ENCODE assay signal across 14 mouse cellular contexts in genomic region chr4:118569320-118569719, GRCm38 (mm10). TPM values are rescaled to one million over a fixed set of nuclear protein-coding genes. Genes with fewer than 3 reads are reported as not detected.
DNase-seq lines count a peak whose midpoint lies in the region; ATAC-seq and TF ChIP-seq lines count a peak whose summit lies in the region.
"Had no signal": no experiment of that assay in that cellular context is flagged by ENCODE, and none has a peak within 500 bp of the region (broad histone marks: within the 10 kb centered on the region; RNA-seq: fewer than 3 reads in every experiment).

No protein-coding gene starts in this region.

- H3K4me2 ChIP-seq in hindbrain, embryonic 16.5 days (ENCODE audit: low read length), result no peak overlapping the region
- peak overlapping the region; percentile 16 for H3K4me2 ChIP-seq in intestine, embryonic 16.5 days (ENCODE audit: low read depth, low read length)
- H3K4me2 ChIP-seq in liver, postnatal 0 days (ENCODE audit: low read depth, low read length), result peak overlapping the region; percentile 44; the same call in 1 of the 2 replicates
- H3K4me2 ChIP-seq: neural tube, embryonic 13.5 days had no signal

- H3K27ac ChIP-seq in hindbrain, embryonic 10.5 days, result peak overlapping the region; percentile 45; the same call in 1 of the 2 replicates
- no peak overlapping the region for H3K27ac ChIP-seq in hindbrain, embryonic 16.5 days (ENCODE audit: low read depth, low read length)
- no peak overlapping the region for H3K27ac ChIP-seq in intestine, embryonic 16.5 days (ENCODE audit: low read length)
- no peak overlapping the region for H3K27ac ChIP-seq in liver, postnatal 0 days (ENCODE audit: low read depth)
- H3K27ac ChIP-seq: embryonic facial prominence, embryonic 10.5 days; neural tube, embryonic 13.5 days had no signal

- no peaks in the 10 kb centered on the region for H3K36me3 ChIP-seq in hindbrain, embryonic 10.5 days
- H3K36me3 ChIP-seq in hindbrain, embryonic 16.5 days (ENCODE audit: control insufficient read depth, insufficient read depth, low read length), result no peaks in the 10 kb centered on the region
- no peaks in the 10 kb centered on the region for H3K36me3 ChIP-seq in intestine, embryonic 16.5 days (ENCODE audit: control insufficient read depth, insufficient read depth, low read length)
- no peaks in the 10 kb centered on the region for H3K36me3 ChIP-seq in liver, postnatal 0 days (replicated peaks; ENCODE audit: insufficient read depth, low read length)
- H3K36me3 ChIP-seq: embryonic facial prominence, embryonic 10.5 days; neural tube, embryonic 13.5 days had no signal

- no peak for TF ChIP-seq CTCF in liver, postnatal 0 days (IDR thresholded peaks at IDR 0.05; ENCODE audit: low read depth)

- 76% methylated on average over 23 of the region's 23 CpGs for WGBS in hindbrain, embryonic 10.5 days
- whole genome bisulfite sequencing in hindbrain, embryonic 16.5 days, result 79% methylated on average over 23 of the region's 23 CpGs
- 69% methylated on average over 23 of the region's 23 CpGs for WGBS in intestine, embryonic 16.5 days
- 69% methylated on average over 23 of the region's 23 CpGs for WGBS in liver, postnatal 0 days (ENCODE audit: insufficient replicate concordance)

- H3K9ac ChIP-seq in hindbrain, embryonic 16.5 days (ENCODE audit: low read depth, low read length), result no peak overlapping the region
- H3K9ac ChIP-seq in intestine, embryonic 16.5 days (ENCODE audit: low read depth, low read length), result no peak overlapping the region
- no peak overlapping the region for H3K9ac ChIP-seq in liver, postnatal 0 days (replicated peaks)
- H3K9ac ChIP-seq: neural tube, embryonic 13.5 days had no signal

- no peak for ATAC-seq in hindbrain, embryonic 16.5 days
- ATAC-seq in intestine, embryonic 16.5 days, result peak; percentile 81
- peak; percentile 40 for ATAC-seq in liver, postnatal 0 days

- H3K27me3 ChIP-seq in hindbrain, embryonic 10.5 days (ENCODE audit: insufficient read depth, poor library complexity, severe bottlenecking), result peaks cover 12% of the 10 kb centered on the region
- H3K27me3 ChIP-seq in hindbrain, embryonic 16.5 days (replicated peaks; ENCODE audit: control insufficient read depth, insufficient read depth, low read length), result no peaks in the 10 kb centered on the region
- no peaks in the 10 kb centered on the region for H3K27me3 ChIP-seq in intestine, embryonic 16.5 days (replicated peaks; ENCODE audit: control insufficient read depth, insufficient read depth, low read length)
- no peaks in the 10 kb centered on the region; the same call in 1 of the 2 replicates for H3K27me3 ChIP-seq in liver, postnatal 0 days (ENCODE audit: insufficient read depth, low read length)
- H3K27me3 ChIP-seq: neural tube, embryonic 13.5 days had no signal

- TF ChIP-seq EP300 in liver, postnatal 0 days (IDR thresholded peaks at IDR 0.05; ENCODE audit: low read depth), result no peak

- peak overlapping the region; percentile 4; the same call in 1 of the 2 replicates for H3K4me3 ChIP-seq in hindbrain, embryonic 10.5 days
- H3K4me3 ChIP-seq in hindbrain, embryonic 16.5 days (ENCODE audit: low read length), result no peak overlapping the region
- H3K4me3 ChIP-seq in intestine, embryonic 16.5 days (ENCODE audit: low read length), result no peak overlapping the region
- peak overlapping the region; percentile 3; the same call in 1 of the 2 replicates for H3K4me3 ChIP-seq in liver, postnatal 0 days (ENCODE audit: low read depth, low read length)
- H3K4me3 ChIP-seq: embryonic facial prominence, embryonic 10.5 days; neural tube, embryonic 13.5 days had no signal

- no peak for DNase-seq in hindbrain, embryonic 10.5 days (ENCODE audit: low spot score)
- peak; percentile 18 for DNase-seq in ZHBTc4 (ENCODE audit: low read depth, low spot score)
- no peak for DNase-seq in liver, postnatal 0 days
- DNase-seq in cerebellum, adult 9-10 months, result no peak
- no peak for DNase-seq in kidney, postnatal 10 days
- DNase-seq: adrenal gland, postnatal 25 days; cerebellum, adult 9-11 months; right cerebral cortex, postnatal 25 days; thymus, adult 2 months had no signal

- H3K9me3 ChIP-seq in hindbrain, embryonic 10.5 days, result no peaks in the 10 kb centered on the region
- no peaks in the 10 kb centered on the region for H3K9me3 ChIP-seq in hindbrain, embryonic 16.5 days (ENCODE audit: control insufficient read depth, low read length)
- H3K9me3 ChIP-seq in intestine, embryonic 16.5 days (ENCODE audit: control insufficient read depth, low read length), result no peaks in the 10 kb centered on the region
- H3K9me3 ChIP-seq in liver, postnatal 0 days (ENCODE audit: low read length), result no peaks in the 10 kb centered on the region
- H3K9me3 ChIP-seq: embryonic facial prominence, embryonic 10.5 days; neural tube, embryonic 13.5 days had no signal

- H3K4me1 ChIP-seq in hindbrain, embryonic 10.5 days (replicated peaks), result peaks cover 5% of the 10 kb centered on the region
- H3K4me1 ChIP-seq in hindbrain, embryonic 16.5 days (ENCODE audit: control insufficient read depth, insufficient read depth, low read depth, low read length), result no peaks in the 10 kb centered on the region
- H3K4me1 ChIP-seq in intestine, embryonic 16.5 days (ENCODE audit: control insufficient read depth, insufficient read depth, low read length), result no peaks in the 10 kb centered on the region
- H3K4me1 ChIP-seq in liver, postnatal 0 days (ENCODE audit: insufficient read depth), result no peaks in the 10 kb centered on the region
- H3K4me1 ChIP-seq: neural tube, embryonic 13.5 days had no signal

RNA-seq across cellular contexts. Expression of gene Tmem125, which starts 25.5 kb away (rescaled TPM):
- 0.71 and 1.1 TPM in 2 replicates for polyA plus RNA-seq in hindbrain, embryonic 10.5 days (2016; fragmentation: Nextera tagmentation; extraction: Ambion mirVana)
- 0.16 and 0.30 TPM in 2 replicates for polyA plus RNA-seq in hindbrain, embryonic 16.5 days (2015; fragmentation: Nextera tagmentation; extraction: Ambion mirVana)
- 20.0 and 20.1 TPM in 2 replicates for polyA plus RNA-seq in intestine, embryonic 16.5 days (2015; fragmentation: Nextera tagmentation; extraction: Ambion mirVana)
- polyA plus RNA-seq in liver, postnatal 0 days (2015; fragmentation: Nextera tagmentation; extraction: Ambion mirVana), result 3.7 and 4.4 TPM in 2 replicates
- polyA plus RNA-seq: neural tube, embryonic 13.5 days had no signal

RNA-seq across cellular contexts. Expression of gene 2610528J11Rik, which starts 42.5 kb away (rescaled TPM):
- 1.1 and 2.8 TPM in 2 replicates for polyA plus RNA-seq in hindbrain, embryonic 10.5 days (2016; fragmentation: Nextera tagmentation; extraction: Ambion mirVana)
- not detected in 2 replicates for polyA plus RNA-seq in hindbrain, embryonic 16.5 days (2015; fragmentation: Nextera tagmentation; extraction: Ambion mirVana)
- polyA plus RNA-seq in intestine, embryonic 16.5 days (2015; fragmentation: Nextera tagmentation; extraction: Ambion mirVana), result 104 and 121 TPM in 2 replicates
- 16.2 and 18.8 TPM in 2 replicates for polyA plus RNA-seq in liver, postnatal 0 days (2015; fragmentation: Nextera tagmentation; extraction: Ambion mirVana)
- polyA plus RNA-seq: neural tube, embryonic 13.5 days had no signal

RNA-seq across cellular contexts. Expression of gene Cfap57, which starts 51.3 kb away (rescaled TPM):
- 0.71 and 1.3 TPM in 2 replicates for polyA plus RNA-seq in hindbrain, embryonic 10.5 days (2016; fragmentation: Nextera tagmentation; extraction: Ambion mirVana)
- 2.1 and 2.5 TPM in 2 replicates for polyA plus RNA-seq in hindbrain, embryonic 16.5 days (2015; fragmentation: Nextera tagmentation; extraction: Ambion mirVana)
- polyA plus RNA-seq in intestine, embryonic 16.5 days (2015; fragmentation: Nextera tagmentation; extraction: Ambion mirVana), result 0.97 and 1.0 TPM in 2 replicates
- polyA plus RNA-seq in liver, postnatal 0 days (2015; fragmentation: Nextera tagmentation; extraction: Ambion mirVana), result 0.36 and 0.42 TPM in 2 replicates
- polyA plus RNA-seq: liver, adult 2 months had no signal

RNA-seq across cellular contexts. Expression of gene Ebna1bp2, which starts 51.3 kb away (rescaled TPM):
- 148 and 192 TPM in 2 replicates for polyA plus RNA-seq in hindbrain, embryonic 10.5 days (2016; fragmentation: Nextera tagmentation; extraction: Ambion mirVana)
- polyA plus RNA-seq in hindbrain, embryonic 16.5 days (2015; fragmentation: Nextera tagmentation; extraction: Ambion mirVana), result 83.0 and 91.8 TPM in 2 replicates
- 105 and 118 TPM in 2 replicates for polyA plus RNA-seq in intestine, embryonic 16.5 days (2015; fragmentation: Nextera tagmentation; extraction: Ambion mirVana)
- 61.0 and 62.0 TPM in 2 replicates for polyA plus RNA-seq in liver, postnatal 0 days (2015; fragmentation: Nextera tagmentation; extraction: Ambion mirVana)

Comparison
In these comparisons a context has a peak if more than half of its experiments do, and no peak if none do; other contexts are left out.
1. H3K4me3 ChIP-seq: peak in hindbrain, embryonic 10.5 days (single experiment) and liver, postnatal 0 days (single experiment); none in hindbrain, embryonic 16.5 days (single experiment) and intestine, embryonic 16.5 days (single experiment).